Mouse (Mus musculus): ENCODE data around the gene Gar1.

Gar1 gene

DNA sequence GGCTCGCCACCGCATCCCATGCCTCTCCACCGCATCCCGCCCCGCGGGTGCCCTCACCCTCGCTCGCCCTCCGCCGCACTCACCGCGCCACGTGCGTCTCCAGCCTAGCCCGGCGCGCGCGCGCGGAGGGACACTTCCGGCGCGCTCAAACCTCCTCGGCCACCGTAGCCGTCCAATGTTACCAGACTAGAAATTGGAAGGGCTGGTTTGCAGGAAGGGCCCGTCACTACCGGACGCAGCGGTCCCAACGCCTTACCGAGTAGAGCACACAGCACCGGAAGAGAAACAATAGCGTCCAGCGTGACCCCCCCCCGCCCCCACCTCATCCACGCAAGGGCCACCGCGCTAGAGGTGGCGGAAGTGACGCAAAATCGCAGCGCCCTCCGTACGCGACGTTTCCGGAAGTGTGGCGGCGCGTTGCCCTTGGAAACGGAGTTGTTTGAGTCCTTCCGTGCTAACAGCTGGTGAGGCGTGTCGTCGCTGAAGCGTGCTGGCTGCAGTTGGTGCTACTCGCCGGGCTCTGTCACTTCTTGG, at the start of gene Gar1:
Gar1 (minus strand) TSS at position 362 of the 534 bp plus-strand sequence.
- DNase-seq, result peak; percentile 99

GRCm38 (mm10) chr3:129879913-129880312, 48.7 kb upstream of the Gar1 start:
- DNase-seq, result peak; percentile 10

DNA sequence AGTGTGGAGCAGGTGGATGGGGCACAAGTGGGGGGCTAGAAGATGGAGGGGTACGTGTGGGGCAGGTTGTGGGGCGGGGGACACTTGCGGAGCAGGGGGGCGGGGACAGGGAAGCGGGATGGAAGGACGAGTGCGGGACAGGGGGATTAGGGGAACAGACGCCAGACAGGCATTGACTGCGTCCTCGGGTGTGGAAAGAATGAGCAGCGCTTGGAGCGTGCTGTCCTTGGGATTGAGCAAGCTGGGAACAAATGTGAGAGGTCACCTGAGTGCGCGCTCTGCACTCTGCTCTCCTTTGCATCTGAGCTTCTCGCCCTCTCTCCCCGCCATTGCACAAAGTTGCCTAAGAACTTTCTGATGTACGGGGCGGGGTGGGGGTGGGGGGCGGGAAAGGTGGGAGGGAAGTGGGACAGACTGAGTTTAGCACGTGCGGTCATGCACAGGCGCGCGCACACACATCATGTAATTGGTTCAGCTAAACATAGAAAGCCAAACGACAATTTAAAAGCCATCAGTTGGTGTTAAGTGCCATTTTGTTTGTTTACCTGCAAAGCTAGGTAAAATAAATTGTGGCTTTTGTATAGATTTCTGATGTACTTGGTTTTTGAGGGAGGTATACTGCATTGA, 48.0 kb upstream of the Gar1 start:
- DNase-seq, result peak; percentile 94

GRCm38 (mm10) chr3:129878405-129879021, 47.3 kb upstream of the Gar1 start, which contains the start of gene Pla2g12a:
Gene Pla2g12a, plus strand, starts transcription at chr3:129878606.
- peak; percentile 100 for DNase-seq

GRCm38 (mm10) chr3:129877327-129877726, 46.1 kb upstream of the Gar1 start:
- DNase-seq, result no peak

DNA sequence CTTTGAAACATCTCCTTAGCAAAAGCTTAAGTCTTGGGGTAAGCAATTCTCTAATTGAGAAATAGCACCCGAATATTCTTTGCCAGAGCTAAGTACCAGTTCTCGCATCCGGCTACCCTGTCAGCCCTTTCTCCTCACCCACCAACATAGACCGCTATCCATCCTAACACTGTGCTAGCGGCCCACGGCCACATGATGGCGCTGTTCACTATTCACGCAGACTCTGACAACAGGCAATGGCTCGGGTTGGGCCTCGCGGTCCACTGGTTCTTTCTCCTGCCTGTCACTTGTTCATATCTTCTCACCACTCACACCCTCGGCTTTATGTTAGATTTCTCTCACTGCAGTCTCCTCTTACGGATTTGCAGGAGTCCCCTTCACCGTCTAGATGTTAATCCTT, 32.5 kb upstream of the Gar1 start:
- DNase-seq, result no peak

DNA sequence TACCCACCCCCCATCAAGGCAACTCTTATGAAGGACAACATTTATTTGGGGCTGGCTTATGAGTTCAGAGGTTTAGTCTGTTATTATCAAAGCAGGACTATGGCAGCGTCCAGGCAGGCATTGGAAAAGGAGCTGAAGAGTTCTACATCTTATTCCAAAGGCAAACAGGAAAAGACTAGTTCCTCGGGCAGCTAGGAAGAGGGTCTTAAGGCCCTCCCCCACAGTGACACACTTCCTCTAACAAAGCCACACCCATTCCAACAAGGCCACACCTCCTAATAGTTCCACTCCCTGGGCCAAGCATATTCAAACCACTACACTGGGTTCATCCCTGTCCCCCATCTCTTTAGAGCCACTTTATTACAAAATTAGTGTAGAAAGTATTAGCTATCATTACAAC, 31.4 kb upstream of the Gar1 start:
- DNase-seq, result no peak

- peak; percentile 57 for DNase-seq
Measured at GRCm38 (mm10) chr3:129846846-129847245, 15.7 kb upstream of the Gar1 start.

GRCm38 (mm10) chr3:129845868-129846267, 14.7 kb upstream of the Gar1 start:
- DNase-seq, result no peak

- DNase-seq, result peak; percentile 50
Measured at GRCm38 (mm10) chr3:129838017-129838416, 6.8 kb upstream of the Gar1 start.

DNA sequence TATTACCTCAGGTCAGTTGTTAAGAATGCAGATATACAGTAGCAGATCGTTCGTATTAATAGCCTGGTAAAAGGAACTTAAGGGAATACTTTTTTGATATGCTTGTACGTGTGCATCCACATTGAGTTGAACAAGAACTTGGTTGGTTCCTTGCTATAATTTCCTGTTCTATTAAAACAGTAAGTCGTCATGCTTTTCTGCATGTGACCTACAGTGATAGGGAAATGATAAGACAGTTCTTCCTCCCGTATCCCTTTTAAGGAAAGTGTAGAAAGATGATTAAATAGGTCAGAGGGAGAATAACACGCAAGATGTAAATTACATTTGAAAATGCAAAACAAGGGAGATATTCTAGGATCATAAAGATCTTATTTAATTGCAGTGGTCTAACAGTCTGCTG, 5.8 kb upstream of the Gar1 start:
- no peak for DNase-seq

- DNase-seq, result peak; percentile 90
Measured at GRCm38 (mm10) chr3:129836051-129836697, 5.0 kb upstream of the Gar1 start.

- DNase-seq, result peak; percentile 85
Measured at GRCm38 (mm10) chr3:129835388-129835934, 4.3 kb upstream of the Gar1 start, which contains the start of gene Cfi. Gene Cfi, plus strand, starts transcription at chr3:129835884.

DNA sequence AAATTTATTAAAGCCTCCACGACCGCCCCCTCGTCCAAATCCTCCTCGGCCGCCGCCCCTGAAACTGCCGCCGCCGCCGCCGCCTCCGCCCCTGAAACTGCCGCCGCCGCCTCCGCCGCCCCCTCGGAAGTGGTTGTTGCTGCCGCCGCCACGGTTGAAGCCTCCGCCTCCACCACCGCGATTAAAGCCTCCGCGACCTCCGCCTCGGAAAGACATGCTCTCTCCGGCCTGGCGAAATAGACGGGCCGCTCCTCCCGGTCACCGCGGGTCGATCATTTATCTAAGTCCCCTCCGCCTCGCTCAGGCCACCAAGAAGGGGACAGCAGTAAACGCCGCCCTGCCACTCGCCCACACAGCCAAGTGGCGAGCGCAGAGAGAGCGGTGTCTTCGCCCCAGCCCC, 570 bp downstream of the Gar1 start:
- DNase-seq, result no peak

DNA sequence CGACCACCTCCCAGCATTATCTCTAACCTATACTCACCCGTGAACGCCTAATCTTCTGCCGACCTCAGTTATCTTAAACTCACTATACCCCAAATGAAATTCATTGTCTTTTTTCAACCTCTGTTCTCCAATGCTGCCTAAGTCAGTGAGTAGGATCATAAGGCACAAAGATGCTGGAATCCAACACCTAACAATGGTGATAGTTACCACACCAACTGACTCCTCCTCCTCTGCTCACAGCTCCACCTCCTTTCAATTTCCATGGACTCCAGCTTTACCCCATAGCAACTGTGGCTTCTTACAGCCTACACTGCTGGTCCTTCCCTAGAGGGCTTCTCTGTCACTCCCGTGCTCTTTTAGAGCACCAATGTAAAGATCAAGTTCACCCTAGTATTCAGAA, 3.5 kb downstream of the Gar1 start:
- DNase-seq, result peak; percentile 78

DNA sequence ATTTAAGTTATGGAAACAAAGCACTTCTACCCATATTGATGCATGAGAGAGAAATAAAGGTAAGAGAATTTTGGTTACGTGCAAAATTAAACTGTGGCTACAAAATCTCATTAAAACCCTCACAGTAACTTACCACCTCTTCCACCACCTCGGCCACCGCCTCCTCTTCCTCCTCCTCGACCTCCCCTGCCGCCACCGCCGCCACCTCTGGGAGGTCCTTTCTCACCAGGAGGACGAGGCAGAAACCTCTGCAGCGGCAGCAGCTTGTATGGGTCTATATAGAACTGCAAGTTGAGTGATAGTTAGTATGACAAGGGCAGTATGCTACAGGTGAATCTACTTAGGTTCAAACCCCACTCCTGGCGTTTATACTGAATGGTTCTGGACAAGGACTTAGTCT, 4.5 kb downstream of the Gar1 start:
- DNase-seq, result peak; percentile 74

GRCm38 (mm10) chr3:129824891-129825290, 6.3 kb downstream of the Gar1 start:
- DNase-seq, result peak; percentile 61

GRCm38 (mm10) chr3:129824146-129824545, 7.0 kb downstream of the Gar1 start:
- DNase-seq, result peak; percentile 94

DNA sequence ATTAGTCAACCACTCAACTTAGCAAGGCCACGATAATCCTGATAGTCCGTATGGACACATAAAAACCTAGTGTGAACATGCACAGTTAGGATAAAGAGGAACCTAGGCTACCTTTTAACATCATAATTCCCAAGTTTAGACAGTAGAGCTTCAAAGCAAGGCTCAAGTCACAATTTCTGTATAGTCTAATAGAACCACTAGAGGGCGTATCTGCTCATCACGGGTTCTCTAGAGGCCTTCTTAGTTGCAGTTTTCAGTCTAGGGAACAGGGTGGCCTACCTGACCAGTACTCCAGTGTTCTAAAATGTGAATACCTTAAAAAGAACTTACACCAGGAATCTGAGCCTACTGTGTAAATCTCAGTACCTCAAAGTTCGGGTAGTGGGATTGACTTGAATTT, 7.9 kb downstream of the Gar1 start:
- DNase-seq, result peak; percentile 76

- DNase-seq, result peak; percentile 55
Measured at GRCm38 (mm10) chr3:129822206-129822775, 8.9 kb downstream of the Gar1 start, which contains the start of gene Rrh. Gene Rrh, minus strand, starts transcription at chr3:129822587.

DNA sequence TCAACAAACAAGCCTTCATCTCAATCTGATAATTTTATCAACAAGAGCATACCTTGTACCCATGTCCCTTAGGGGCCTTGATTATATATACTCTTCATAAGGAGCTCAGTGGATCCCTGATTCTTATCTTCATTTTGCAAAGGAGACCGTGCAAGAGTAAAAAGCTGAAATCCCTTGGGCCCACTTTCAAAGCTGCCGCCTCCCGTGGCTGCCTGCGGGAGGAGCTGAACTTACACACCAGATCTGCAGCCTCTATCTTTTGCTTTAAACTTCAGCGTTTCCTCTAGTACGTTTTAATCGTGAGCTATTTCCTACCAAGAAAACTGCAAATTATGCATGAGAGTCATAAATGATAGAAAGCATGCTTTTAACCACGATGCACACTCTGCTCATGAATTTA, 9.5 kb downstream of the Gar1 start:
- DNase-seq, result peak; percentile 28

DNA sequence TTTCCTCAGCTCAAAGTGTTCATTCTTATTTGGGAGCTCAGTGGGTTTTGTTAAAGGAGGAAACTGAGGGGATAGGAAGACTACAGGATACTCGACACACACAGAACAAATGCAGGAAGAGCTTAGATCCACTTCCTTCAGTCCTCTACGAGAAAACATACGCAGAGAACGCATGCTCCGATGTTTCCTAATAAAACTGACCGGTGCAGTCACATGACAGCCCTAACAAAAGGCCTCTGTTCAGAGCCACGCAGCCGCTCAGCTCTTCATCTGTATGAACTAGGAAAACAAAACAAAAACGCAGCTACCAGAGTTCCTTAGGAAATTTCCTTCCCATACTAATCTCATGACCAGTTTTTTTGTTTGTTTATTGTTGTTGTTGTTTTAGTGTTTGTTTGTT, 10.3 kb downstream of the Gar1 start:
- DNase-seq, result peak; percentile 54

DNA sequence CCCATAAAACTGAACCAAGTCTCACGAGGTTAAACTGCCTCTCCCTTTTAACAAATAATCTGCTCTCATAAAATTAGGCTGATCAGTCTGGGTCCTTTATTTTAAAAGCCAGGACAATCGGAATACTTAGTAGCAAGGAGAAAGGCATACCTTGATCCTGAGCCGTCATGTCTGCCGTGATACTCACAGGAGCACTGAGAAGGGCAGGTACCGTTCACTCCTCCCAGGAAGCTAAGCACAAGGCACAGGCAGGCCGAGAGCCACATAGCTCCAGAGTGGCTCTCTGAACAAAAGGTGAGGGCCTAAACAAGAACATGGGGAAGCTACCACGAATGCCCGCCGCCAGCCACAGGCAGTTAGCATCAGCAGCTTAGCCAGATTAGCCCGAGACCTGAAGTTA, 27.4 kb downstream of the Gar1 start, which contains the start of gene Lrit3:
Lrit3 (minus strand) TSS at position 266 of the 400 bp plus-strand sequence.
- DNase-seq, result peak; percentile 66
